ENCODE assay signal across 8 mouse cellular contexts in the genomic region with DNA sequence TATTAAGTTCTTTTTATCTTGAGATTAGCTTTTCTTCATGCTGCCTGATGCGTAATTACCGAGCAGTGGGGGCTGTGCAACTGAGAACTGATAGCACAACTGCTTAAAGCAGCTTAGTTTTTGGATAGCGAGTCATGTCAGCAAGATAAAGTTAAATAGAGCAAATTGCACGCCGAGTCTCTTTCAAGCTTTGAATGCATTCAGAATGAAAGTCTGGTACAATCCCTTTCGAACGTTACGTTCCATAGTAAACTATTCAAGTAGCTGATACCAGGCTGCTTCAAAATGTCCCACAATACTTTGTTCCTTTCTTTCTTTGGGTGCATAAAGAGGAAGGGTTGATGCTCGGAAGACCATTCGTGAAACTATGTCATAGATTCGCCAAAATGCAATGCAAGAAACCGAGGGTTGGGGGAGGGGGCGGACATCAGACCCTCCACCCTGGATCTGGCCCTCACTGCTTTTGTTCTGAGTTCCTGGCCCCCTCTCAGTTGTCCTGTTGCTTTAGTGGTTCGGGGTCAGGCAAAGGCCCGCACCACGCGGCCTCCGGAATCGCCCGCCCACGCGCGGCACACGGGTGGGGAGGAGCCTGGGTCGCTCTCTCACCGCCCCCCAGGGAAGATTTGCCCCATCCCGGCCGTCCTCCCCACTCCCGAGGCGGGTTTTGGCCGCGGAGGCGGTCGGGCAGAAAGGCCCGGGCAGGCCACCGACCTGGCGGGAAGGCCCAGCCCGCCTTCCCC. TPM values are rescaled to one million over a fixed set of nuclear protein-coding genes. Genes with fewer than 3 reads are reported as not detected.
DNase-seq lines count a peak whose midpoint lies in the region; ATAC-seq and TF ChIP-seq lines count a peak whose summit lies in the region.

No protein-coding gene starts in this region.

- no peak for DNase-seq in kidney, adult 8-10 months
- peak; percentile 10 for DNase-seq in fibroblast of lung, adult 2 months (ENCODE audit: low read depth)
- peak; percentile 65 for DNase-seq in heart, postnatal 4 days
- peak; percentile 57 for DNase-seq in limb, embryonic 14.5 days (ENCODE audit: low spot score)
- peak; percentile 59 for DNase-seq in midbrain, embryonic 14.5 days
- no peak for DNase-seq in stomach, postnatal 0 days (ENCODE audit: low spot score)

- peak overlapping the region; percentile 98 for H3K27ac ChIP-seq in kidney, embryonic 15.5 days
- peak overlapping the region; percentile 90 for H3K27ac ChIP-seq in bone marrow, adult 2 months (ENCODE audit: control insufficient read depth, insufficient read depth, low read depth, low read length, poor library complexity)
- H3K27ac ChIP-seq in limb, embryonic 14.5 days (replicated peaks; ENCODE audit: low read depth, low read length), result peak overlapping the region; percentile 92
- H3K27ac ChIP-seq in midbrain, embryonic 14.5 days (replicated peaks; ENCODE audit: low read depth, low read length), result peak overlapping the region; percentile 98
- H3K27ac ChIP-seq in stomach, postnatal 0 days (replicated peaks), result peak overlapping the region; percentile 97

- TF ChIP-seq EP300 in stomach, postnatal 0 days (optimal IDR thresholded peaks at IDR 0.05), result no peak

- H3K9me3 ChIP-seq in kidney, embryonic 15.5 days (replicated peaks), result no peaks in the 10 kb centered on the region
- H3K9me3 ChIP-seq in limb, embryonic 14.5 days (ENCODE audit: control insufficient read depth, low read length), result no peaks in the 10 kb centered on the region
- no peaks in the 10 kb centered on the region for H3K9me3 ChIP-seq in midbrain, embryonic 14.5 days (ENCODE audit: control insufficient read depth, low read length)
- no peaks in the 10 kb centered on the region for H3K9me3 ChIP-seq in stomach, postnatal 0 days (ENCODE audit: control insufficient read depth, low read length)

- H3K9ac ChIP-seq in kidney, embryonic 15.5 days, result peak overlapping the region; percentile 98
- peak overlapping the region; percentile 99 for H3K9ac ChIP-seq in limb, embryonic 14.5 days (ENCODE audit: low read depth, low read length, severe bottlenecking)
- peak overlapping the region; percentile 97 for H3K9ac ChIP-seq in midbrain, embryonic 14.5 days (replicated peaks; ENCODE audit: low read length)
- peak overlapping the region; percentile 97 for H3K9ac ChIP-seq in stomach, postnatal 0 days (ENCODE audit: low read length)

- WGBS in kidney, embryonic 15.5 days, result under 1% methylated on average over 38 of the region's 38 CpGs
- under 1% methylated on average over 37 of the region's 38 CpGs for WGBS in bone marrow, adult 2 months
- 5% methylated on average over 31 of the region's 38 CpGs for WGBS in limb, embryonic 14.5 days
- WGBS in midbrain, embryonic 14.5 days, result under 1% methylated on average over 38 of the region's 38 CpGs
- under 1% methylated on average over 35 of the region's 38 CpGs for WGBS in stomach, postnatal 0 days

- H3K4me3 ChIP-seq in kidney, embryonic 15.5 days (replicated peaks), result peak overlapping the region; percentile 97
- peak overlapping the region; percentile 95 for H3K4me3 ChIP-seq in bone marrow, adult 2 months (replicated peaks; ENCODE audit: control insufficient read depth, low read depth, low read length)
- H3K4me3 ChIP-seq in limb, embryonic 14.5 days (replicated peaks; ENCODE audit: low read length), result peak overlapping the region; percentile 93
- peak overlapping the region; percentile 91 for H3K4me3 ChIP-seq in midbrain, embryonic 14.5 days (replicated peaks; ENCODE audit: low read depth, low read length)
- peak overlapping the region; percentile 88 for H3K4me3 ChIP-seq in stomach, postnatal 0 days (ENCODE audit: low read depth, low read length)

- TF ChIP-seq CTCF in bone marrow, adult 2 months (IDR thresholded peaks at IDR 0.05; ENCODE audit: control insufficient read depth, insufficient read depth, low read length), result no peak
- TF ChIP-seq CTCF in stomach, postnatal 0 days (IDR thresholded peaks at IDR 0.05; ENCODE audit: low read depth), result no peak

- peaks cover 28% of the 10 kb centered on the region for H3K36me3 ChIP-seq in kidney, embryonic 15.5 days
- H3K36me3 ChIP-seq in limb, embryonic 14.5 days (ENCODE audit: control insufficient read depth, insufficient read depth, low read length), result peaks cover 26% of the 10 kb centered on the region
- H3K36me3 ChIP-seq in midbrain, embryonic 14.5 days (ENCODE audit: control insufficient read depth, insufficient read depth, low read length), result peaks cover 22% of the 10 kb centered on the region
- no peaks in the 10 kb centered on the region; the same call in 1 of the 2 replicates for H3K36me3 ChIP-seq in stomach, postnatal 0 days (ENCODE audit: control insufficient read depth, insufficient read depth, low read length)

- peaks cover 13% of the 10 kb centered on the region for H3K4me1 ChIP-seq in kidney, embryonic 15.5 days
- peaks cover 1% of the 10 kb centered on the region; the same call in 1 of the 2 replicates for H3K4me1 ChIP-seq in bone marrow, adult 2 months (ENCODE audit: control insufficient read depth, insufficient read depth, low read length)
- H3K4me1 ChIP-seq in limb, embryonic 14.5 days (ENCODE audit: control insufficient read depth, insufficient read depth, low read length), result peaks cover 15% of the 10 kb centered on the region
- peaks cover 10% of the 10 kb centered on the region for H3K4me1 ChIP-seq in midbrain, embryonic 14.5 days (ENCODE audit: control insufficient read depth, insufficient read depth, low read length)
- no peaks in the 10 kb centered on the region for H3K4me1 ChIP-seq in stomach, postnatal 0 days (replicated peaks; ENCODE audit: control insufficient read depth, insufficient read depth)

- no peaks in the 10 kb centered on the region for H3K27me3 ChIP-seq in kidney, embryonic 15.5 days
- no peaks in the 10 kb centered on the region for H3K27me3 ChIP-seq in limb, embryonic 14.5 days (ENCODE audit: control insufficient read depth, insufficient read depth, low read length)
- no peaks in the 10 kb centered on the region for H3K27me3 ChIP-seq in midbrain, embryonic 14.5 days (ENCODE audit: control insufficient read depth, insufficient read depth, low read length)
- no peaks in the 10 kb centered on the region for H3K27me3 ChIP-seq in stomach, postnatal 0 days (ENCODE audit: control insufficient read depth, insufficient read depth, low read length)

- TF ChIP-seq POLR2A in bone marrow, adult 2 months (IDR thresholded peaks at IDR 0.05; ENCODE audit: borderline replicate concordance, control insufficient read depth, low read depth, low read length), result no peak
- TF ChIP-seq POLR2A in limb, embryonic 14.5 days (IDR thresholded peaks at IDR 0.05; ENCODE audit: borderline replicate concordance, extremely low read depth, insufficient read depth, insufficient read length), result no peak

- ATAC-seq in kidney, embryonic 15.5 days (replicated peaks; ENCODE audit: low FRiP score), result peak; percentile 43
- ATAC-seq in limb, embryonic 14.5 days (ENCODE audit: low FRiP score, low read depth), result peak; percentile 35
- peak; percentile 26 for ATAC-seq in midbrain, embryonic 14.5 days (ENCODE audit: low FRiP score, low TSS enrichment)
- peak; percentile 59 for ATAC-seq in stomach, postnatal 0 days (ENCODE audit: low FRiP score, low TSS enrichment)

- H3K4me2 ChIP-seq in kidney, embryonic 15.5 days, result peak overlapping the region; percentile 95
- H3K4me2 ChIP-seq in limb, embryonic 14.5 days (replicated peaks; ENCODE audit: low read depth, low read length, severe bottlenecking), result peak overlapping the region; percentile 82
- peak overlapping the region; percentile 86 for H3K4me2 ChIP-seq in midbrain, embryonic 14.5 days (ENCODE audit: low read length)
- peak overlapping the region; percentile 100 for H3K4me2 ChIP-seq in stomach, postnatal 0 days (replicated peaks; ENCODE audit: low read depth)

RNA-seq across cellular contexts. Expression of a gene that starts 0.5 kb away (rescaled TPM):
- polyA plus RNA-seq in kidney, embryonic 15.5 days (2015; fragmentation: Nextera tagmentation; extraction: Ambion mirVana), result 246 and 248 TPM in 2 replicates
- 27.6 and 29.1 TPM in 2 replicates for polyA plus RNA-seq in bone marrow, adult 2 months (2011; ENCODE audit: insufficient read depth, insufficient read length, low replicate concordance, missing spikeins)
- 10 to 100 TPM; 52.2 to 52.9 TPM for total RNA-seq in heart, postnatal 4 days (2021)
- polyA plus RNA-seq in limb, embryonic 14.5 days (2012; rRNA removed), result 118 and 146 TPM in 2 replicates
- 203 and 226 TPM in 2 replicates for polyA plus RNA-seq in limb, embryonic 14.5 days (2014; fragmentation: Nextera tagmentation; extraction: Ambion mirVana)
- 201 and 248 TPM in 2 replicates for polyA plus RNA-seq in midbrain, embryonic 14.5 days (2014; fragmentation: Nextera tagmentation; extraction: Ambion mirVana)
- 76.1 and 78.6 TPM in 2 replicates for polyA plus RNA-seq in stomach, postnatal 0 days (2015; fragmentation: Nextera tagmentation; extraction: Ambion mirVana)

RNA-seq across cellular contexts. Expression of a gene that starts 1.0 kb away (rescaled TPM):
- polyA plus RNA-seq in kidney, embryonic 15.5 days (2015; fragmentation: Nextera tagmentation; extraction: Ambion mirVana), result 18.4 and 19.2 TPM in 2 replicates
- 4.7 and 6.2 TPM in 2 replicates for polyA plus RNA-seq in bone marrow, adult 2 months (2011; ENCODE audit: insufficient read depth, insufficient read length, low replicate concordance, missing spikeins)
- total RNA-seq in heart, postnatal 4 days (2021), result 10 to 100 TPM; 10.5 to 11.3 TPM
- 20.9 and 27.1 TPM in 2 replicates for polyA plus RNA-seq in limb, embryonic 14.5 days (2012; rRNA removed)
- polyA plus RNA-seq in limb, embryonic 14.5 days (2014; fragmentation: Nextera tagmentation; extraction: Ambion mirVana), result 13.1 and 14.1 TPM in 2 replicates
- 9.2 and 9.7 TPM in 2 replicates for polyA plus RNA-seq in midbrain, embryonic 14.5 days (2014; fragmentation: Nextera tagmentation; extraction: Ambion mirVana)
- 11.3 and 11.4 TPM in 2 replicates for polyA plus RNA-seq in stomach, postnatal 0 days (2015; fragmentation: Nextera tagmentation; extraction: Ambion mirVana)

Comparison
In these comparisons a context has a peak if more than half of its experiments do, and no peak if none do; other contexts are left out.
1. DNase-seq: peak in fibroblast of lung, adult 2 months (single experiment), heart, postnatal 4 days (single experiment), limb, embryonic 14.5 days (single experiment) and midbrain, embryonic 14.5 days (single experiment); none in kidney, adult 8-10 months (0 of 2) and stomach, postnatal 0 days (single experiment).
2. Peak in every context shown above with its lines, with median percentiles within 50 percentile points of each other: ATAC-seq, H3K27ac ChIP-seq, H3K4me2 ChIP-seq, H3K4me3 ChIP-seq and H3K9ac ChIP-seq.